Mouse (Mus musculus): Measurements from ENCODE around the gene Poc1b. TPM values are rescaled to one million over a fixed set of nuclear protein-coding genes. Genes with fewer than 3 reads are reported as not detected.

Poc1b gene
- polyA plus RNA-seq, 2 experiments = 23.4 to 25.3 TPM

DNA sequence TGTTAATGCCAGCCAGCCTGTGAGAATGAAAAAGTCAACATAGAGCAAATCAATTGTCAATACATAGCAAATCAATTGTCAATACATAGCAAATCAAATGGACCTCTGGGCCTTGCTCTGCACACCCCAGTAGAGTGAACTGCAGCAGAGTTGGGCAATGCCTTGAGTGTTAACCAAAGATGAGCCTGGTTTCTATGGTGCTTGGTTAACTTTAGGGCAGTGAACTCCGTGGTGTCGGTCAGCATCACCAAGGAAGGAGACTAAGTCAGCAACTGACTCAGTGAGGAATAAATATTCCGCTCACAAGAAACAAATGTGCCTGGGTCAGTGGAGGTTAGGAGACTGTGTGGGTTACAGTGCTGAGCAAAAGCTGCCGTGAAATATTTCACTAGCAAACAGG is 72.7 kb downstream of the Poc1b start:
- Histone ChIP-seq H3K4me2 (replicated peaks; ENCODE audit: low read depth, low read length, severe bottlenecking) (no peak overlapping the region), H3K4me1 (ENCODE audit: control insufficient read depth, insufficient read depth, low read length) (no peaks in the 10 kb centered on the region), H3K27ac (replicated peaks; ENCODE audit: low read depth, low read length) (no peak overlapping the region), H3K9ac (ENCODE audit: low read depth, low read length, severe bottlenecking) (no peak overlapping the region), H3K36me3 (ENCODE audit: control insufficient read depth, insufficient read depth, low read length) (no peaks in the 10 kb centered on the region), H3K9me3 (ENCODE audit: control insufficient read depth, low read length) (0 out of 2 replicates have a peak, but pooled peaks cover 2% of the 10 kb centered on the region), H3K27me3 (ENCODE audit: control insufficient read depth, insufficient read depth, low read length) (no peaks in the 10 kb centered on the region), H3K4me3 (replicated peaks; ENCODE audit: low read length) (no peak overlapping the region)
- TF ChIP-seq POLR2A (IDR thresholded peaks at IDR 0.05; ENCODE audit: borderline replicate concordance, extremely low read depth, insufficient read depth, insufficient read length) = no peak
- ATAC-seq (ENCODE audit: low FRiP score, low read depth) = no peak
- no peak for DNase-seq (ENCODE audit: low spot score)
- WGBS = 91% methylated on average over 4 of the region's 4 CpGs

DNA sequence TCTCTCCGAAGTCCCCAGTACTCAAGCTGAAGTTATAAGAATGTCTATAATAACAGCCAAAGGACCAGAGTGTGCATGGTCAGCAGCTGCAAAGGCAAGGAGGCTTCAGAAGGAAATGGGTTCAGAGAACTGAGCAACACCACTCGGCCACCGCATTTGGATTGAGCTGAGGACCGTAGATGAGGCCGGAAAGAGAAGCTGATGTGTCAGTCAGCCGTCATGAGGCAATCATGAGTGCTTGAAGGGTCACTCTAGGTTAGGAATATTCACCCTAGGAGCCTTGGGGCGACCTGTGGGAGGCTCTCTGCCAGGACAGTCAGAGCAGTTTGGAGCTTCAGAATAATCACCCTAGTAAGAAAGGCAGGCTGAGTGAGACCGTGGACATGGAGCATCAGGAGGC is 74.7 kb downstream of the Poc1b start:
- ATAC-seq (ENCODE audit: low FRiP score, low read depth) = no peak
- Histone ChIP-seq H3K4me1 (ENCODE audit: control insufficient read depth, insufficient read depth, low read length) (no peaks in the 10 kb centered on the region), H3K27ac (replicated peaks; ENCODE audit: low read depth, low read length) (no peak overlapping the region), H3K4me3 (replicated peaks; ENCODE audit: low read length) (no peak overlapping the region), H3K27me3 (ENCODE audit: control insufficient read depth, insufficient read depth, low read length) (no peaks in the 10 kb centered on the region), H3K4me2 (replicated peaks; ENCODE audit: low read depth, low read length, severe bottlenecking) (no peak overlapping the region), H3K9ac (ENCODE audit: low read depth, low read length, severe bottlenecking) (no peak overlapping the region), H3K9me3 (ENCODE audit: control insufficient read depth, low read length) (0 out of 2 replicates have a peak, but pooled peaks cover 2% of the 10 kb centered on the region), H3K36me3 (ENCODE audit: control insufficient read depth, insufficient read depth, low read length) (no peaks in the 10 kb centered on the region; the same call in 1 of the 2 replicates)
- WGBS = 91% methylated on average over 8 of the region's 8 CpGs
- no peak for DNase-seq (ENCODE audit: low spot score)
- TF ChIP-seq POLR2A (IDR thresholded peaks at IDR 0.05; ENCODE audit: borderline replicate concordance, extremely low read depth, insufficient read depth, insufficient read length) = no peak

- ATAC-seq (ENCODE audit: low FRiP score, low read depth) (no peak), DNase-seq (ENCODE audit: low spot score) (no peak)
- TF ChIP-seq POLR2A (IDR thresholded peaks at IDR 0.05; ENCODE audit: borderline replicate concordance, extremely low read depth, insufficient read depth, insufficient read length) = no peak
Measured at GRCm38 (mm10) chr10:99182107-99182506, 75.3 kb downstream of the Poc1b start.

DNA sequence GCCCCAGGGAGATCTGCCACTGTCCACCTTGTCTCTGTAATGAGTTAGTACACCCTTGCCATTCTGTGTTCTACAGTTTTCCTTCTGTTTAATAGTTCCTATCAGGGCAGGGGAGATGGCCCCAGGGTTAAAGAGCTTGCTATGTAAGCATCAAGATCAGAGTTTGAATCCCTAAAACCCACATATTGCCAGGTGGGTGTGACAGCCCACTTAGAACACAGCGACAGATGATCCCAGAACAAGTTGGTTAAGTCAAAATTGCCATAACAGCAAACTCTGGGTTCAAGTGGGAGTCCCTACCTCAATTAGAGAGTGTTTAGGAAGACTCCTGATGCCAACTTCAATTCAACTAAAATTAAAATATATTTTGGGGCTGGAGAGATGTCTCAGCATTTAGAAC is 81.3 kb downstream of the Poc1b start:
- Histone ChIP-seq H3K27me3 (ENCODE audit: control insufficient read depth, insufficient read depth, low read length) (no peaks in the 10 kb centered on the region), H3K9ac (ENCODE audit: low read depth, low read length, severe bottlenecking) (no peak overlapping the region), H3K27ac (replicated peaks; ENCODE audit: low read depth, low read length) (no peak overlapping the region), H3K4me3 (replicated peaks; ENCODE audit: low read length) (no peak overlapping the region), H3K9me3 (ENCODE audit: control insufficient read depth, low read length) (no peaks in the 10 kb centered on the region), H3K36me3 (ENCODE audit: control insufficient read depth, insufficient read depth, low read length) (no peaks in the 10 kb centered on the region; the same call in 1 of the 2 replicates), H3K4me2 (replicated peaks; ENCODE audit: low read depth, low read length, severe bottlenecking) (no peak overlapping the region), H3K4me1 (ENCODE audit: control insufficient read depth, insufficient read depth, low read length) (peaks cover 2% of the 10 kb centered on the region; the same call in 1 of the 2 replicates)
- 88% methylated on average over 1 of the region's 1 CpGs for whole genome bisulfite sequencing
- ATAC-seq (ENCODE audit: low FRiP score, low read depth) (no peak), DNase-seq (ENCODE audit: low spot score) (no peak)
- no peak for TF ChIP-seq POLR2A (IDR thresholded peaks at IDR 0.05; ENCODE audit: borderline replicate concordance, extremely low read depth, insufficient read depth, insufficient read length)

More at GRCm38 (mm10) chr10:99182107-99182506, 75.3 kb downstream of the Poc1b start:
- Histone ChIP-seq H3K9ac (ENCODE audit: low read depth, low read length, severe bottlenecking) (no peak overlapping the region), H3K36me3 (ENCODE audit: control insufficient read depth, insufficient read depth, low read length) (no peaks in the 10 kb centered on the region; the same call in 1 of the 2 replicates), H3K27ac (replicated peaks; ENCODE audit: low read depth, low read length) (no peak overlapping the region), H3K4me2 (replicated peaks; ENCODE audit: low read depth, low read length, severe bottlenecking) (no peak overlapping the region), H3K4me3 (replicated peaks; ENCODE audit: low read length) (no peak overlapping the region), H3K4me1 (ENCODE audit: control insufficient read depth, insufficient read depth, low read length) (no peaks in the 10 kb centered on the region), H3K9me3 (ENCODE audit: control insufficient read depth, low read length) (0 out of 2 replicates have a peak, but pooled peaks cover 2% of the 10 kb centered on the region), H3K27me3 (ENCODE audit: control insufficient read depth, insufficient read depth, low read length) (no peaks in the 10 kb centered on the region)
- 68% methylated on average over 5 of the region's 5 CpGs for WGBS

- no peak for TF ChIP-seq POLR2A (IDR thresholded peaks at IDR 0.05; ENCODE audit: borderline replicate concordance, extremely low read depth, insufficient read depth, insufficient read length)
- Histone ChIP-seq H3K9me3 (ENCODE audit: control insufficient read depth, low read length) (no peaks in the 10 kb centered on the region), H3K27ac (replicated peaks; ENCODE audit: low read depth, low read length) (no peak overlapping the region), H3K36me3 (ENCODE audit: control insufficient read depth, insufficient read depth, low read length) (no peaks in the 10 kb centered on the region; the same call in 1 of the 2 replicates), H3K4me1 (ENCODE audit: control insufficient read depth, insufficient read depth, low read length) (peaks cover 7% of the 10 kb centered on the region; the same call in 1 of the 2 replicates), H3K4me2 (replicated peaks; ENCODE audit: low read depth, low read length, severe bottlenecking) (no peak overlapping the region), H3K9ac (ENCODE audit: low read depth, low read length, severe bottlenecking) (no peak overlapping the region), H3K4me3 (replicated peaks; ENCODE audit: low read length) (no peak overlapping the region), H3K27me3 (ENCODE audit: control insufficient read depth, insufficient read depth, low read length) (no peaks in the 10 kb centered on the region)
- 52% methylated on average over 21 of the region's 21 CpGs for WGBS
- ATAC-seq (ENCODE audit: low FRiP score, low read depth) (no peak), DNase-seq (ENCODE audit: low spot score) (no peak)
Measured at GRCm38 (mm10) chr10:99188656-99189603, 82.1 kb downstream of the Poc1b start.
